Mouse (Mus musculus): Measurements from ENCODE around the gene Six3. TPM values are rescaled to one million over a fixed set of nuclear protein-coding genes. Genes with fewer than 3 reads are reported as not detected.

The Six3 gene
- total and polyA plus RNA-seq, 2 experiments from 2014 or later, result 0.63 to 1.1 TPM

DNA sequence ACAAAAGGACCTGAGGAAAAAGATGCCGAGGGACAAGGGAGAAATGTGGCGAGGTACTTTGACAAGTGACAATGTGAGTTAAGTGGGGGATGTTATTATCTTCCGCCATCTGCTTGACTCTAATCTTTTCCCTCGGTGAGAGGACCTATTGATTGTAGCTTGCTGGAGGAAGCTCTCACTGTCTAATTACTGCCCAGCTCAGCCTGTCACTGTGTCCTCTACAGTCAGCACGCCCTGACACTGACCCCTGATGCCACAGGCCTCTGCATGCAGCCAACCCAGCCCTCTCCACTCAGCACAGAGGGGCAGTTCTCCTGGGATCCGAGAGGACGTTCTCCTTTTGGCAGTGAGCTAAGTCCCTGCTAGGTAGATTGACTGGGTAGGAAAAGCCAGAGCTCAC, 28.8 kb upstream of the Six3 start:
- H3K9me3 ChIP-seq (ENCODE audit: low read length), result no peaks in the 10 kb centered on the region
- no peak for TF ChIP-seq CTCF (IDR thresholded peaks at IDR 0.05; ENCODE audit: low read depth)
- 61% methylated on average over 7 of the region's 7 CpGs for WGBS
- H3K27ac ChIP-seq, result no peak overlapping the region
- no peak for DNase-seq (ENCODE audit: low spot score)
- no peaks in the 10 kb centered on the region for H3K36me3 ChIP-seq (ENCODE audit: insufficient read depth, low read length)
- no peak overlapping the region for H3K4me2 ChIP-seq (ENCODE audit: low read depth, low read length)
- no peak for ATAC-seq
- no peaks in the 10 kb centered on the region for H3K4me1 ChIP-seq (ENCODE audit: insufficient read depth, low read length)
- H3K4me3 ChIP-seq (ENCODE audit: low read length), result no peak overlapping the region
- H3K9ac ChIP-seq (replicated peaks; ENCODE audit: low read length), result no peak overlapping the region
- no peaks in the 10 kb centered on the region for H3K27me3 ChIP-seq (ENCODE audit: insufficient read depth, low read length)

- ATAC-seq, result no peak
- H3K27me3 ChIP-seq (ENCODE audit: insufficient read depth, low read length), result no peaks in the 10 kb centered on the region
- H3K27ac ChIP-seq, result no peak overlapping the region
- TF ChIP-seq CTCF (IDR thresholded peaks at IDR 0.05; ENCODE audit: low read depth), result no peak
- 89% methylated on average over 5 of the region's 5 CpGs for WGBS
- H3K4me2 ChIP-seq (ENCODE audit: low read depth, low read length), result no peak overlapping the region
- no peak overlapping the region for H3K9ac ChIP-seq (replicated peaks; ENCODE audit: low read length)
- H3K9me3 ChIP-seq (ENCODE audit: low read length), result no peaks in the 10 kb centered on the region
- no peak for DNase-seq (ENCODE audit: low spot score)
- H3K36me3 ChIP-seq (ENCODE audit: insufficient read depth, low read length), result no peaks in the 10 kb centered on the region
- H3K4me3 ChIP-seq (ENCODE audit: low read length), result no peak overlapping the region
- H3K4me1 ChIP-seq (ENCODE audit: insufficient read depth, low read length), result no peaks in the 10 kb centered on the region
Measured at GRCm38 (mm10) chr17:85585779-85586178, 27.6 kb upstream of the Six3 start.

DNA sequence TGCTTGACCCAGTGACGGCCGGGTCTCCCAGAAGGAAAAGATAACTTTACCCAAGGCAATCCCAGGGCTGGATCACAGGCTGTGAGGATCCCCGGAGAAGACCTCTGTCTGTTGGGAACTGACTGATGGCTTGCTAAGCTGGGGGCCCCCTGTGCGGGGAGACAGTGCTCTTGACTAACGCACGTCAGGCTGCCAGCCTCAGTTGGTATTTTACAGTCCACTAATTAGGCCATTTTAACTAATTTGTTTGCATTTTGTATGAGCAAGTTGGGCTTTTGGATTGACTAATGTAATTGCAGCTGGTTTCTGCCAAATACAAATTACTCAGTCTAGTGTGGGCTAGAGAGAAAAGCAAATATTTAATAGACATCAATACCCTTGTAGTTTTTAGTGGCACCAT, 21.4 kb upstream of the Six3 start:
- no peak for ATAC-seq
- 63% methylated on average over 6 of the region's 6 CpGs for WGBS
- TF ChIP-seq CTCF (IDR thresholded peaks at IDR 0.05; ENCODE audit: low read depth), result no peak
- Histone ChIP-seq H3K4me3 (ENCODE audit: low read length) (no peak overlapping the region), H3K9ac (replicated peaks; ENCODE audit: low read length) (no peak overlapping the region), H3K27ac (no peak overlapping the region), H3K4me2 (ENCODE audit: low read depth, low read length) (no peak overlapping the region), H3K9me3 (ENCODE audit: low read length) (no peaks in the 10 kb centered on the region), H3K4me1 (ENCODE audit: insufficient read depth, low read length) (no peaks in the 10 kb centered on the region), H3K36me3 (ENCODE audit: insufficient read depth, low read length) (no peaks in the 10 kb centered on the region), H3K27me3 (ENCODE audit: insufficient read depth, low read length) (peaks cover 2% of the 10 kb centered on the region; the same call in 1 of the 2 replicates)
- no peak for DNase-seq (ENCODE audit: low spot score)

DNA sequence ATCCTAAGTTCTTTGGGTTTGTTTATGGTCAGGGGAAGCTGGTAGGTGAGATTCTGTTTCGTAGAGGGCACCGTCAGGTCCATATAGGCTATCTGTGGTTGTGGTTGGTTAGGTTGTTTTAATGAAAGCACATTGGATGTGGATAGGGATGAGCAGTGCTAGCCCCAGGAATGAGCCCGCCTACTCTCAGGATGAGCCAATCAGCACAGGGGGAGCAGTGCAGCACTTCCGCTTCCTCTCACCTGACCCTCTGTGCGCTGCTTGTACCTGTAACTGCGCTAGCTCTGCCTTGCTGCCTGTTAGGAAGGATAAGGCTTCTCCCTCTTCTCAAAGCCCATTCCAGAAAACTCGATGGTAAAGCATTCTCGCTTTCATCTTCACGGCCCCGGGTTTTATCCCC, 17.6 kb upstream of the Six3 start:
- 76% methylated on average over 10 of the region's 10 CpGs for WGBS
- Histone ChIP-seq H3K27me3 (ENCODE audit: insufficient read depth, low read length) (peaks cover 9% of the 10 kb centered on the region), H3K4me3 (ENCODE audit: low read length) (no peak overlapping the region), H3K4me2 (ENCODE audit: low read depth, low read length) (no peak overlapping the region), H3K9ac (replicated peaks; ENCODE audit: low read length) (no peak overlapping the region), H3K4me1 (ENCODE audit: insufficient read depth, low read length) (no peaks in the 10 kb centered on the region), H3K9me3 (ENCODE audit: low read length) (no peaks in the 10 kb centered on the region), H3K36me3 (ENCODE audit: insufficient read depth, low read length) (no peaks in the 10 kb centered on the region), H3K27ac (no peak overlapping the region)
- ATAC-seq, result no peak
- DNase-seq (ENCODE audit: low spot score), result no peak
- TF ChIP-seq CTCF (IDR thresholded peaks at IDR 0.05; ENCODE audit: low read depth), result no peak

DNA sequence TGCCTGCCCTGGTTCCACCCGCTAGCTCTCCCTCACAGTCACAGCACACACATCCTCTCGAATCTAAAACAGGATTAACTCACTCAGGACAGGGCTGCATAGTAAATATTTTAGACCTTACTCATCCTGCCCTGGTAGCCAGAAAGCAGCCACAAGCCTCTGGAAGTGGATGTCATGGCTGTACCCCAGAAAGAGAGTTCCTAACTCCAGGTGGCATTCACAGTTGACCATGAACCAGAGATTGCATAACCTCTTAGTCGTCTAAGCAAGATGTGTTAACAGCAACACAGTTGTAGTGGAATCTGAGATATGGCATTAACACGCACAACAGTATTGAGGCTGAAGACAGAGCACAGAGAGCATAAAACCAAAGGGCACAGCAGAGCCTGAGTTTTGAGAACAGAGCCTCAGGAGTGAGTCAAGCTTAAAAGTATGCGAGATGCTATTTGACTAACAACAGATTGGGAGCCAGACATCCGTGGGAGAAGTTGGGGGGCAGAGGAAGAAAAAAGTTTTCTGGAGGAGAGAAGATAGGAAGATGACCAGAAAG, 17.0 kb upstream of the Six3 start:
- 67% methylated on average over 6 of the region's 6 CpGs for WGBS
- Histone ChIP-seq H3K9ac (replicated peaks; ENCODE audit: low read length) (no peak overlapping the region), H3K27me3 (ENCODE audit: insufficient read depth, low read length) (peaks cover 13% of the 10 kb centered on the region), H3K9me3 (ENCODE audit: low read length) (no peaks in the 10 kb centered on the region), H3K4me3 (ENCODE audit: low read length) (no peak overlapping the region), H3K4me2 (ENCODE audit: low read depth, low read length) (no peak overlapping the region), H3K36me3 (ENCODE audit: insufficient read depth, low read length) (no peaks in the 10 kb centered on the region), H3K27ac (no peak overlapping the region), H3K4me1 (ENCODE audit: insufficient read depth, low read length) (no peaks in the 10 kb centered on the region)
- TF ChIP-seq CTCF (IDR thresholded peaks at IDR 0.05; ENCODE audit: low read depth), result no peak
- ATAC-seq (no peak), DNase-seq (ENCODE audit: low spot score) (no peak)

- H3K9me3 ChIP-seq (ENCODE audit: low read length), result no peaks in the 10 kb centered on the region
- H3K4me2 ChIP-seq (ENCODE audit: low read depth, low read length), result no peak overlapping the region
- no peak overlapping the region for H3K4me3 ChIP-seq (ENCODE audit: low read length)
- no peaks in the 10 kb centered on the region for H3K36me3 ChIP-seq (ENCODE audit: insufficient read depth, low read length)
- ATAC-seq, result no peak
- peak; percentile 47 for TF ChIP-seq CTCF (IDR thresholded peaks at IDR 0.05; ENCODE audit: low read depth)
- H3K27ac ChIP-seq, result no peak overlapping the region
- WGBS, result 52% methylated on average over 9 of the region's 9 CpGs
- DNase-seq (ENCODE audit: low spot score), result peak; percentile 33
- H3K27me3 ChIP-seq (ENCODE audit: insufficient read depth, low read length), result peaks cover 29% of the 10 kb centered on the region
- no peaks in the 10 kb centered on the region for H3K4me1 ChIP-seq (ENCODE audit: insufficient read depth, low read length)
- H3K9ac ChIP-seq (replicated peaks; ENCODE audit: low read length), result no peak overlapping the region
Measured at GRCm38 (mm10) chr17:85599520-85599919, 13.9 kb upstream of the Six3 start.

- DNase-seq (ENCODE audit: low spot score) (no peak), ATAC-seq (no peak)
- H3K4me3 ChIP-seq (ENCODE audit: low read length), result no peak overlapping the region
- no peak for TF ChIP-seq CTCF (IDR thresholded peaks at IDR 0.05; ENCODE audit: low read depth)
- no peak overlapping the region for H3K9ac ChIP-seq (replicated peaks; ENCODE audit: low read length)
- H3K4me1 ChIP-seq (ENCODE audit: insufficient read depth, low read length), result no peaks in the 10 kb centered on the region
- peaks cover 73% of the 10 kb centered on the region for H3K27me3 ChIP-seq (ENCODE audit: insufficient read depth, low read length)
- no peaks in the 10 kb centered on the region for H3K9me3 ChIP-seq (ENCODE audit: low read length)
- no peak overlapping the region for H3K27ac ChIP-seq
- H3K36me3 ChIP-seq (ENCODE audit: insufficient read depth, low read length), result no peaks in the 10 kb centered on the region
- 7% methylated on average over 3 of the region's 3 CpGs for WGBS
- no peak overlapping the region for H3K4me2 ChIP-seq (ENCODE audit: low read depth, low read length)
Measured at GRCm38 (mm10) chr17:85606463-85606862, 6.9 kb upstream of the Six3 start.
